Mouse (Mus musculus) MEL (cell line): ENCODE data around the gene 4921511C20Rik. TPM values are rescaled to one million over a fixed set of nuclear protein-coding genes. Genes with fewer than 3 reads are reported as not detected.

Experiments
- DNase-seq: peaks from one replicate; pipeline ENCODE4 v3.0.0; 2011; ENCODE audit warnings: low read depth, low spot score
- H3K27ac ChIP-seq: 2 replicates; pipeline ENCODE4 v1.5.1; 2012; ENCODE audit warnings: low read depth, mild to moderate bottlenecking, control low read depth, low read length, moderate library complexity; ENCODE audit not compliant: control insufficient read depth
- H3K27me3 ChIP-seq, 2 experiments: fragments of 150-350 bp in 1 of 2; sonication (generic) in 1 of 2; 2 replicates each; pipeline ENCODE4 v1.6.1; 2012; ENCODE audit warnings: low read length in 2 of 2, mild to moderate bottlenecking in 2 of 2, improper control_type of control experiment in 1 of 2, moderate library complexity in 1 of 2; ENCODE audit not compliant: insufficient read depth in 2 of 2, control insufficient read depth in 1 of 2
- H3K36me3 ChIP-seq, 2 experiments: 2 replicates each; pipeline ENCODE4 v1.6.1; 2012 to 2014; ENCODE audit warnings: low read length in 2 of 2, improper control_type of control experiment in 1 of 2, inconsistent platforms in 1 of 2, mild to moderate bottlenecking in 1 of 2; ENCODE audit not compliant: insufficient read depth in 2 of 2, control insufficient read depth in 1 of 2
- H3K4me1 ChIP-seq, 2 experiments: fragments of 150-350 bp in 1 of 2; sonication (generic) in 1 of 2; 2 replicates each; pipeline ENCODE4 v1.6.1; 2012; ENCODE audit warnings: low read length in 2 of 2, improper control_type of control experiment in 1 of 2, mild to moderate bottlenecking in 1 of 2; ENCODE audit not compliant: insufficient read depth in 2 of 2, control insufficient read depth in 1 of 2
- H3K4me3 ChIP-seq, 2 experiments: fragments of 150-350 bp in 1 of 2; sonication (generic) in 1 of 2; 2 replicates each; pipeline ENCODE4 v1.5.1; 2012; ENCODE audit warnings: low read depth in 2 of 2, low read length in 2 of 2, mild to moderate bottlenecking in 2 of 2, moderate library complexity in 2 of 2, control low read depth in 1 of 2, improper control_type of control experiment in 1 of 2; ENCODE audit not compliant: control insufficient read depth in 1 of 2, insufficient read depth in 1 of 2
- H3K79me2 ChIP-seq: 2 replicates; pipeline ENCODE4 v1.6.1; 2012; ENCODE audit warnings: mild to moderate bottlenecking, low read length, moderate library complexity; ENCODE audit not compliant: control insufficient read depth, poor library complexity, insufficient read depth
- H3K9ac ChIP-seq: 2 replicates; pipeline ENCODE4 v1.6.1; 2012; ENCODE audit warnings: low read depth, mild to moderate bottlenecking, control low read depth, low read length, moderate library complexity; ENCODE audit not compliant: control insufficient read depth, poor library complexity, severe bottlenecking
- H3K9me3 ChIP-seq: fragments of 150-350 bp; sonication (generic); replicated peaks from 2 replicates; pipeline ENCODE4 v1.6.1; 2012; ENCODE audit warnings: mild to moderate bottlenecking, low read length, improper control_type of control experiment, moderate library complexity; ENCODE audit not compliant: insufficient read depth
- CHD1 ChIP-seq: IDR thresholded peaks from 2 replicates; pipeline ENCODE4 v1.6.1; 2012; ENCODE audit warnings: low read depth, mild to moderate bottlenecking, inconsistent platforms, low read length, improper control_type of control experiment
- POLR2AphosphoS2 ChIP-seq: IDR thresholded peaks from 2 replicates; pipeline ENCODE4 v1.6.1; 2011; ENCODE audit warnings: low read length, improper control_type of control experiment
- RCOR1 ChIP-seq: IDR thresholded peaks from 2 replicates; pipeline ENCODE4 v1.6.1; 2012; ENCODE audit warnings: low read depth, mild to moderate bottlenecking, inconsistent platforms, low read length, improper control_type of control experiment
- SIN3A ChIP-seq: IDR thresholded peaks from 2 replicates; pipeline ENCODE4 v1.6.1; 2012; ENCODE audit warnings: low read length, improper control_type of control experiment, inconsistent platforms
- TBP ChIP-seq: IDR thresholded peaks from 2 replicates; pipeline ENCODE4 v1.8.0; 2011; ENCODE audit warnings: low read depth, low read length, improper control_type of control experiment
- TCF12 ChIP-seq: IDR thresholded peaks from 2 replicates; pipeline ENCODE4 v1.6.1; 2014; ENCODE audit warnings: low read depth, mild to moderate bottlenecking, inconsistent platforms, low read length, improper control_type of control experiment, moderate library complexity
- UBTF ChIP-seq: IDR thresholded peaks from 2 replicates; pipeline ENCODE4 v1.6.1; 2012; ENCODE audit warnings: low read depth, mild to moderate bottlenecking, inconsistent platforms, low read length, improper control_type of control experiment, moderate library complexity, borderline replicate concordance; ENCODE audit not compliant: insufficient read depth
- USF2 ChIP-seq, 2 experiments: IDR thresholded peaks; 2 replicates each; pipeline ENCODE4 v1.6.1; 2011 to 2012; ENCODE audit warnings: improper control_type of control experiment in 2 of 2, low read length in 2 of 2, borderline replicate concordance in 1 of 2, inconsistent platforms in 1 of 2, low read depth in 1 of 2, mild to moderate bottlenecking in 1 of 2; ENCODE audit not compliant: insufficient read depth in 1 of 2
- ZMIZ1 ChIP-seq: IDR thresholded peaks from 2 replicates; pipeline ENCODE4 v1.6.1; 2012; ENCODE audit warnings: low read depth, mild to moderate bottlenecking, inconsistent platforms, low read length, improper control_type of control experiment, moderate library complexity
- ZNF384 ChIP-seq: IDR thresholded peaks from 2 replicates; pipeline ENCODE4 v1.6.1; 2012; ENCODE audit warnings: low read depth, mild to moderate bottlenecking, inconsistent platforms, low read length, improper control_type of control experiment
- polyA plus RNA-seq, 2 experiments: library from polyadenylated mRNA; stranded (reverse) in 1 of 2; unstranded in 1 of 2; fragments of >175 nt in 1 of 2; fragments of >200 nt in 1 of 2; gene quantifications; 2 replicates each; pipeline versions ENCODE4 v1.2.1 to v1.2.4; 2012; ENCODE audit warnings: low replicate concordance in 2 of 2, low read depth in 1 of 2; ENCODE audit not compliant: insufficient read length in 2 of 2, insufficient read depth in 1 of 2, missing spikeins in 1 of 2
- total RNA-seq: library from RNA; depleted of rRNA; stranded (reverse); fragments of 300-350 nt; gene quantifications from 2 replicates; pipeline ENCODE4 v1.2.3, GENCODE M21; 2012; rRNA removed

The 4921511C20Rik gene
- total RNA-seq: not detected in 2 replicates
- polyA plus RNA-seq: not detected

- no peak within 1 kb of the TSS for H3K4me3 ChIP-seq
- H3K79me2 ChIP-seq: no peaks in the 10 kb centered on the region
- H3K27me3 ChIP-seq: no peaks in the 10 kb centered on the region
- H3K9ac ChIP-seq: no peak within 1 kb of the TSS
- H3K9me3 ChIP-seq: no peaks in the 10 kb centered on the region; the same call in 1 of the 2 replicates
- DNase-seq: no peak
- TF ChIP-seq UBTF: no peak
- no peak for TF ChIP-seq SIN3A
- TF ChIP-seq TBP: no peak
- TF ChIP-seq ZNF384: no peak
- no peak for TF ChIP-seq ZMIZ1
- TF ChIP-seq TCF12: no peak
- no peak for TF ChIP-seq RCOR1
- no peak for TF ChIP-seq POLR2AphosphoS2
- TF ChIP-seq CHD1: no peak
- TF ChIP-seq USF2 (IDR thresholded peaks at IDR 0.05; ENCODE audit: borderline replicate concordance in 1 of 2, insufficient read depth in 1 of 2, low read depth in 1 of 2, low read length in 2 of 2): no peak
- H3K27ac ChIP-seq: no peak within 1 kb of the TSS
- no peaks in the 10 kb centered on the region for H3K4me1 ChIP-seq
- no peaks in the 10 kb centered on the region for H3K36me3 ChIP-seq
Measured at GRCm38 (mm10) chrX:127393993-127394392, at the start of gene 4921511C20Rik. TSS of gene 4921511C20Rik (plus strand) at chrX:127394293.
